Mouse (Mus musculus) adrenal gland (tissue): ENCODE data around the gene Fhad1.
"Not testable (repeated sequence)": the region's sequence is repeated elsewhere in the genome, so short reads cannot be mapped to it uniquely, and the experiment has no call there.

Experiments
- intact Hi-C: fragments of 180-260 bp; cut with DNase I; formaldehyde crosslinking; loops from one replicate; pipeline ENCODE4 v1.15.1; 2025

The Fhad1 gene

GRCm38 (mm10) chr4:142044452-142044851 lies 29.6 kb upstream of the Fhad1 start:
- intact Hi-C loops, result no loop called here

- intact Hi-C loops, result no loop called here
Observed at GRCm38 (mm10) chr4:142039662-142040353, 24.9 kb upstream of the Fhad1 start.

DNA sequence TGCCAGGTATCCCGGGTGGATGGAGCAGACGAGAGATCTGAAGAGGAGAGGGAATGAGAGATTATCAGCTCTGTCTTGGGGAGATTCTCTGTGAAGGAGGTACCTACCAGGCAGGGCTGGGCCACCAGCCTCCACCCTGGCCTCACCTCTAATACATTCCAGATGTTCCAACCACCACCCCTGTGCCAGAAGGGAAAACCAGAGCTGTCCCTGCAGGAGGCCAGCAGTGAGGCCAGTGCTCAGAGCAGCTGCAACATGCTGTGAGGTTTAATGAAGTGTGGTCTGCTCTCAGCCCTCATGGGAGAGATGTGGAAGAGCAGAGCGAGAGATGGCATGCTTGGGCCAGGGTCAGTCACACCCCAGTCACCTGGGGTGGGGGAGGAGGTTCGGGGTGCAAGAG lies 23.0 kb upstream of the Fhad1 start:
- intact Hi-C loops, result no loop called here

DNA sequence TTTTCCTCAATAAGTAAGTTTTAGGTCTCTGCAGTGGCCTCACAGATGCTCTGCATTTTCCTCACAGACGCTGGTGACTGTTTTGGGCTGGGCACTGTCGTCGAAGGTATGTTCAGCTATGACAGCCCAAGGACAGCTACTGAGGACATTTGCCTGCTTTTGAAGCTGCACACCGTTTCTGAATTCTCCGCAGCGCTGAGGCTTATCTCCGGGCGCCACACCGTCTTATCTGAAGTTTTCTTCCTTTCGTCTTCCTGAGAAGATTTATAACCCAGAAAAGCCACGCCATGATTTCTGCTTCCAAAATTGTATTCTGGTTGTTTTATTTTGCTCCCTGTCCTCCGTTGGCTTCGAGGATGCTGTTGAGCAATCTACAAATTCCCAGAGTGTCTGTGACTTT lies 13.7 kb upstream of the Fhad1 start:
- intact Hi-C loops, result no loop called here

GRCm38 (mm10) chr4:142026965-142027364 lies 12.1 kb upstream of the Fhad1 start:
- intact Hi-C loops, result no loop called here

DNA sequence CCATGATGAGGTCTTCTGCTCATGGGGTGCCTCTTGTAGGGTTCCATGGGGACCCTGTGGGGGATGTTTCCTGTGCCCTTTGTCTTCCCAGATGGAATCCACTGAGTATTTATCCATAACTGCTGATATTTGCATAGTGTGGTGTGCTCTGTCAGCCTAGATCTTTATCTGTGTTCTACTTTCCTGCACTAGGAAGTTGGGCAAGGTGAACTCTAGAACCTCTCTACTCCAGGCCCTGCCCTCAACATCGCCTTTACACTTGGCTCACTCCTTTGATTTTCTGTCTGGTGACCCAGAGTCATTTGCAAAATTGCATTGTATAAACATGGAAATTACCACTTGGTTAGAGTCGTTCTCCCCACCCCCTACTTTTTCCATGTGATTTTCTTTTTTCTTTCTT lies 9.7 kb upstream of the Fhad1 start:
- intact Hi-C loops, result no loop called here

DNA sequence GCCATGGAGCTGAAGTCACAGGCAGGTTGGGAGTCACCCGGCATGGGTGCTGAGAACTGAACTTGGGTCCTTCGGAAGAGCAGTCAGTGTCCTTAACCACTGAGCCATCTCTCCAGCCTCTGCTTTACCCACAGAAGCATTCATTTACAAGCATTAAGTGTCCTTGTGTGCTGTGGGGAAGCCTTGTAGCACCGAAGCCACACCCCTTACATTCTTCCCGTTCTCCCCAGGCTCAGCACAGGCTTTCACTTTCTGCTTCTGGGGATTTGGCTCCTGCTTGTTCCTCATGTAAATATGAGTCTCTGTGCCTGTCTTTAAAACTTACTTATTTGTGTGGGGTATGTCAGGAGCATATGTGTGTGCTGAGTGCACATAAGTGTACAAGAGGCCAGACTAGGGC lies 8.3 kb upstream of the Fhad1 start:
- intact Hi-C loops, result no loop called here

- intact Hi-C loops, result no loop called here
Observed at GRCm38 (mm10) chr4:142017686-142018085, 2.8 kb upstream of the Fhad1 start.

GRCm38 (mm10) chr4:142011236-142011635 lies 3.6 kb downstream of the Fhad1 start:
- intact Hi-C loops, result no loop called here

- intact Hi-C loops, result no loop called here
Observed at GRCm38 (mm10) chr4:142010441-142010840, 4.4 kb downstream of the Fhad1 start.

GRCm38 (mm10) chr4:142008206-142008605 lies 6.7 kb downstream of the Fhad1 start:
- intact Hi-C loops, result loop anchor here (10.0 kb wide), 1 partner anchor 247 kb away; no protein-coding TSS in a partner anchor

GRCm38 (mm10) chr4:142000581-142000980 lies 14.3 kb downstream of the Fhad1 start:
- intact Hi-C loops, result loop anchor here (10.0 kb wide), 1 partner anchor 254 kb away; no protein-coding TSS in a partner anchor

GRCm38 (mm10) chr4:141999494-142000074 lies 15.3 kb downstream of the Fhad1 start:
- intact Hi-C loops, result loop anchor here (10.0 kb wide), 1 partner anchor 255 kb away; no protein-coding TSS in a partner anchor

DNA sequence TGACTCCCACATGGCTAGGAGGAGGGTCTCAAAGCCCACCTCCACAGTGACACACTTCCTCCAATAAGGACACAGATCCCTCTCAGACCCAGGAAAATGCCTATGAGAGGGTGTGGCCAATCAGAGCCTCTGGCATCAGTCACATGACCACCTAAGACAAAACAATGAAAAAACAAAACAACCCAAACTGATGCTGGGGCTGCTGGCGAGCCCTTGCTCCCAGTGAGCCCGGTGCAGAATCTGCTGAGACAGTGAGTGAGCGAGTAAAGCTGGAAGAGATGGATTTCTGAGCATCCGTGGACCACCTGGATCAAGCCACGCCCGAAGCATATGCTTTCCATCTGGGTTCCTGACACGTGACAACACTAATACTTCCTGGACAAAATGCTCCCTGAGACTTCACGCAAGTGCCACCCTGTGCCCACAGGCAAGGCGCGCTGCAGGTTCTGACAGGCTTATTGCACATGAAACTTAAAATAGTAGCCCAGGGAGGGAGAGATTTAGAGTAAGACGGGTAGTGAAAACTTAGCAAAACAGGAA lies 16.5 kb downstream of the Fhad1 start:
- intact Hi-C loops, result no loop called here

GRCm38 (mm10) chr4:141996880-141997279 lies 18.0 kb downstream of the Fhad1 start:
- intact Hi-C loops, result no loop called here

DNA sequence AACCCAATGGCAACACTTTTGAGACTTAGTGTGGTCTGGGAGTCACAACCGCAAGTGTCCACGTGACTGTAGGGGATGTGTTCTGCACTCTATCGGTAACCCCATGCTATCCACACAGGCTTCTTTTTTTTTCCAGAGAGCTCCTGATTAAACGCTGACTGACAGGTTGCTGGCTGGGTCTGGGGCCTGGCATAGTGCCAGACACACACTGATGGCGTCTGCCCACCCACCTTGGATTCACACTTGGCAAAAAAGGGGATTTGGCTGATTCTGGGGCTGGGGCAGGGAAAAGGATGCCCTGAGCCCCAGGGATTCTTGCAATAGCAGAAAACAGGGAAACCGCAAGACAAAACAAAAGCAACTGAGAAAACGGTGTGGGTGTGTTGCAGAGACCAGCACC lies 18.8 kb downstream of the Fhad1 start:
- intact Hi-C loops, result no loop called here

DNA sequence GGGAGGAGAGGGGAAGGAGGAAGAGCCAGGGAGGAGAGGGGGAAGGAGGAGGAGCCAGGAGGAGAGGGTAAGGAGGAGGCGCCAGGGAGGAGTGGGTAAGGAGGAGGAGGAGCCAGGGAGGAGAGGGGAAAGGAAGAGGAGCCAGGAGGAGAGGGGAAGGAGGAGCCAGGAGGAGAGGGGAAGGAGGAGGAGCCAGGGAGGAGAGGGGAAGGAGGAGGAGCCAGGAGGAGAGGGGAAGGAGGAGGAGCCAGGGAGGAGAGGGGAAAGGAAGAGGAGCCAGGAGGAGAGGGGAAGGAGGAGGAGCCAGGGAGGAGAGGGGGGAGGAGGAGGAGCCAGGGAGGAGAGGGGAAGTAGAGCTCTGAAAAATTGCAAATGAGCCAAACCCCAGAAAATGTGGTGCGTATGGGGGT lies 20.8 kb downstream of the Fhad1 start:
- intact Hi-C loops, result not testable (repeated sequence)

GRCm38 (mm10) chr4:141993347-141994061 lies 21.4 kb downstream of the Fhad1 start:
- intact Hi-C loops, result no loop called here

- intact Hi-C loops, result no loop called here
Observed at GRCm38 (mm10) chr4:141992530-141993204, 22.2 kb downstream of the Fhad1 start.

- intact Hi-C loops, result no loop called here
Observed at GRCm38 (mm10) chr4:141988178-141988577, 26.7 kb downstream of the Fhad1 start.

- intact Hi-C loops, result no loop called here
Observed at GRCm38 (mm10) chr4:141983689-141984088, 31.2 kb downstream of the Fhad1 start.

DNA sequence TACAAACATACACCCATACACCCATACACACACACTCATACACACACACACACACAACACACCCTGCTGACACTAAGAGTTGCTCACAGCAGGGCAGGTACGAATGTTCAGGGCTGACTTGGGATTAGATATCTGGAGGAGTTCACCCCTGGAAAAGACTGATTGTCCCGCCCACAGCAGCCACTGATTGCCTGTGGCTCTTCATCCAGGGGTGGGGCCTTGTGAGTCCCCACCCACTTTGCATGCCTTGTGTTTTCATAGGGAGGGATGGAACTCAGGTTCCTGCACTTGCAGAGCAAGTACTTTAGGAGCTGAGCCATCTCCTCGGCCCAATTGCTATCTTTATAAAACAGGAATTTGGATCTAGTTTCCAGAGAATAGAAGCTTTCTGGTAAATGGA lies 33.4 kb downstream of the Fhad1 start:
- intact Hi-C loops, result no loop called here
